Mouse (Mus musculus) kidney, adult 11 months (tissue): ENCODE measurements around the gene Evc.

Experiments used
- DNase-seq: peaks from one replicate; pipeline ENCODE4 v3.0.0; 2022

Evc gene

DNA sequence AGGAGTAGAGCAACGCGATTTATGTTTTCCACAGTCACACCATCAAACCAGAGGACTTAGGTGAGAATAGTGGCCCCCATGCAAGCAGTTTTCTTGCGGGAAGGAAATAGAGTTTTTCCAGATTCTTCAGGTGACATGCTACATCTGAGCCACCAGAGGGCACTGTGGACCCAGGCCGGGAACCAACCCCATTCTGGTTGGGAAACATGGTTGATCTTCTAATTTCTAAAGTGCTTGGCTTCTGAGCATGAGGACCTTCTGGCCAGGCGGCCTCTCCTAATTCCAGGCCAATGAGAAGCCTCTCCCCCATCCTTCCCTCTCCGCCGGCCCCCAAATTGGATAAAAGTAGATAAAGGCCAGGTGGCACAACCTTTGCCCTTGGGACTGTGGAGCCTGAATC is 38.3 kb downstream of the Evc start:
- peak; percentile 9 for DNase-seq

GRCm38 (mm10) chr5:37296717-37297116 is 40.0 kb downstream of the Evc start:
- DNase-seq: no peak

DNA sequence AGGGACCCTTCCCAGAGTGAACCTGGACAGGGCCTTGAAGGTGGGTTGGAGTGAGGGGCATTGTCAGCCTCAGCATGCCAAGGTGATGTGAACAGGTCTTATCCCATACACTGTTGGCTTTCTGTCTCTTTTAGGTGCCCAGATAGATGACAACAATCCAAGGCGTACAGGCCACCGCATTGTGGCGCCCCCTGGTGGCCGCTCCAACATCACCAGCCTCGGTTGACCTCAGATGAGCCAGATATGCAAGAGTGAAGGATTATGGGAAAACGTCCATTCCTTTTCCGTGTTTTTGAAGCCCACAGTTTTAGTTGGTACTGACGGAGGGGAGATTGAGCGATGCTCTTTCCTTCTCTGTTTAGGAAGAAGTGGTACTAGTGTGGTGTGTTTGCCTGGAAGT is 45.7 kb downstream of the Evc start:
- no peak for DNase-seq

GRCm38 (mm10) chr5:37289236-37289635 is 47.5 kb downstream of the Evc start:
- no peak for DNase-seq

GRCm38 (mm10) chr5:37288374-37288773 is 48.3 kb downstream of the Evc start:
- no peak for DNase-seq

DNA sequence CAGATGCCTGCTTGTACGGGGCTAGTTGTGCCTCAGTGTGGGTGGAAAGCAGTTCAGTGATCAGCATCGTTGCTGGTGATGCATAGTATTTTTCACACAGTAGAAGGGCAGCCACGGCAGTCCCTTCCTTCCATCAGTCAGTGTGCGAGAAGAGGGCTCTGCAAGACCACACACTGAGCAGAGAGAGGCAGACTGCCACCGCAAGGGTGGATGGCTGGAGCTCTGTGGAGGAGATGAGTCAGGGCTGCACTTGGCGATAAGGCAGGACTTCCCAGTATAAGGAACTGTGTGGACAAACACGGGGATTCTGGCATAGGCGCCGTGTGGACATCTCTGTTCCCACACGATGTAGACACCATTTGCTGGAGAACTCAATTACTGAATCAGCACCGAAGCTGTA is 55.7 kb downstream of the Evc start:
- no peak for DNase-seq

DNA sequence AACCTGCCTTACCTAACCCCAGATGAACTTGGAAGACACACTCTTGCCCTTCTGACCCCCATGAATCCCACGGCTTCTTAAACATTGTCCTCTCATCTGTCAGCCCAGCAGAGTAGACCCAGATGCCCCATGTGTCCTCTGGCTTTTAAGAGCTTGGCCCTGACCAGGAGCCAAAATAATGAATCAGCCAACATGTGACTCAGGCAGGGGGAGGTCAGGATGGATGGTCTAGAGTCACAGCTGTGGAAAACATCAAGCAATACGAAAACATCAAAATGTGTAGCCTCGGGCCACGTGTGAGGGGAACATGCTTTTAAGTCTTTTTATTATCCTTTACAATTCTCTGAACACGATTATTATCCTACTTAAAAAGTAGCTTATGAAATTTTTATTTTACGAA is 72.9 kb downstream of the Evc start:
- DNase-seq: no peak

DNA sequence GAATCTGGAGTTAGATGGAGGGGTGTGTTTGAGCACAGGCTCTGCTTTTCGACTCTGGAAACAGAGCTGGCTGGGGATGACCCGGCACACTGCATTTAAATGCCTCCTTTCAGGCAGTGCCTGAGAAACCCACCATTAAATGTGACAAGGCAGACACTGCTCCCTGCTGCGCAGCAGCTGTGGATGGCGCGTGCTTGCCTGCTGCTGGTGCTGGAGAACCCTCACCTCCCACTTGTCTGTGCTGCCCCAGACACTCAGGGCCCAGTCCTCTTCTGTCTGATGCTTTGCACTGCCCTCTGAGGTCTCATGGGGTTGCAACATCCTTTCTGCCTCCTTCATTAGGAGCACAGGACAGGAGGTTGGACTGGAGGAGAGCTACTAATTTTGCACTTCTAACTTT is 75.0 kb downstream of the Evc start:
- DNase-seq: no peak

GRCm38 (mm10) chr5:37257243-37257642 is 79.5 kb downstream of the Evc start:
- no peak for DNase-seq

GRCm38 (mm10) chr5:37256823-37257222 is 79.9 kb downstream of the Evc start:
- DNase-seq: no peak

DNA sequence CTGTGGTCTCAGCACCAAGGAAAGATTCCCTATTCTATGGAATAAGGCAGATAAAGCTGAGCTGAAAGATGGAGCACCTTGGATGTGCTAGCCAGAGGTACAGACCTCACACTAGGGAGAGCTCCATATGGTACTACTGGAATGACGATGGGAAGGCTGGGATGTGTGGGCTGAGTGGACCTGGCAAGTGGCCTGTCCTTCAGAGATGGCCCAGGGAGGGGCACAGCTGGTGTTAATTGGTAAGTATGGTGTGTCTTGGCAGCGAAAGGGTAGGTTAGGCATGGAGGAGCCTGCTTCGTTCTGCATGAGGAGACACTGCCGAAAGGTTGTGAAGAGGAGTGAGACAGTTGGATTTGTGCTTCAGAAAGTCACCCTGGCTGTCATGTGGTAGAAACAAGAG is 82.2 kb downstream of the Evc start:
- no peak for DNase-seq

DNA sequence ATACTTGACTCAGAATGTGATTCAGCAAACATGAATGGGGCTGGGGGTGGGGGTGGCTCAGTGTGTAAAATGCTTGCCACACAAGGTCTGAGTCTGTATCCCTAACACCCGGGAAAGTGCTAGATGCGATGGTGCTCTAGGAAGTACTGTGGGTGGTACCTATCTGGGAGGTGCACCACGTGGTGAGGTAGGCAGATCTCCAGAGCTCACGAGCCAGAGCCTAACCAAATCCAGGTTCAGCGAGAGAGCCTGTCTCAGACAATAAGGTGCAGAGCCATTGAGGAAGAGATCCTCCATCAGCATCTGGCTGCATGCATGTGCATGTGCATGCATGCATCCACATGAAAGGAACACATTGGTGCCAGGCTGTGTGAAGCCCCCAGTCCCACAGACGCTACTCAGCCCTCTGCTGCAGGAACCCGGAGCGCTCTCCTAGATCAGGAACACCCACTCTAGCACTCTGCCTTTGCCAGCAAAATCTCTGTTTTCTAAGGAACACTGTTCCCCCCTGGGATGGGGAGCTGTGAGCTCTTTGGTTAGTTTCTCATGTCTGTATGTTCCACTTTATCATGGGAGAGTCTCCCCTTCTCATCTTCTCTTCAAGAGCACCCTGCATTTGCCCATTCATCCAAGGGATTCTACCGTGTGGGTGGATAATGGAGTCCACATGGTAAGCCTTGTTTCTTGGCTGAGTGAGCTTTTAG is 84.4 kb downstream of the Evc start:
- no peak for DNase-seq

- no peak for DNase-seq
Measured at GRCm38 (mm10) chr5:37251596-37251995, 85.1 kb downstream of the Evc start.

DNA sequence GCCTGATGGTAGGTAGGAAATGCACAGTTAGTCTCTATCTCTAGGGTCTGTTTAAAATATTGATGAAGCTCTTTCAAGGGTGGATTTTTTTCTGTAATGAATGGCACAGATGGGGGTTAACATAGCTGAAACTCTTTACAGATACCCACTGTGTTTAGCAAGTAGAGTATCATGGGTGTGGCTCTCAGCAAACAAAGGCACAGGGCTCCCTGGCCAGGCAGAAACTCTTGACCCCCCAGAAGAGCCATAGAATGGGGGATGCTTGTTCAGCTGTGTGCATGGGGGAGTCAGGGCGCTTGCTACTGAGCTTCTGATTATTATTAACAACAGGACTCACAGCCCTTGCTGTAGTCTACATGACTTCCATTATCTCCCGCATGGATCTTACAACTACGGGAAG is 87.8 kb downstream of the Evc start:
- no peak for DNase-seq

- no peak for DNase-seq
Measured at GRCm38 (mm10) chr5:37247456-37247855, 89.2 kb downstream of the Evc start.

- DNase-seq: no peak
Measured at GRCm38 (mm10) chr5:37246138-37246910, 90.4 kb downstream of the Evc start.

- no peak for DNase-seq
Measured at GRCm38 (mm10) chr5:37245651-37246050, 91.0 kb downstream of the Evc start.

- DNase-seq: no peak
Measured at GRCm38 (mm10) chr5:37244666-37245242, 91.9 kb downstream of the Evc start.

- no peak for DNase-seq
Measured at GRCm38 (mm10) chr5:37244161-37244560, 92.5 kb downstream of the Evc start.

DNA sequence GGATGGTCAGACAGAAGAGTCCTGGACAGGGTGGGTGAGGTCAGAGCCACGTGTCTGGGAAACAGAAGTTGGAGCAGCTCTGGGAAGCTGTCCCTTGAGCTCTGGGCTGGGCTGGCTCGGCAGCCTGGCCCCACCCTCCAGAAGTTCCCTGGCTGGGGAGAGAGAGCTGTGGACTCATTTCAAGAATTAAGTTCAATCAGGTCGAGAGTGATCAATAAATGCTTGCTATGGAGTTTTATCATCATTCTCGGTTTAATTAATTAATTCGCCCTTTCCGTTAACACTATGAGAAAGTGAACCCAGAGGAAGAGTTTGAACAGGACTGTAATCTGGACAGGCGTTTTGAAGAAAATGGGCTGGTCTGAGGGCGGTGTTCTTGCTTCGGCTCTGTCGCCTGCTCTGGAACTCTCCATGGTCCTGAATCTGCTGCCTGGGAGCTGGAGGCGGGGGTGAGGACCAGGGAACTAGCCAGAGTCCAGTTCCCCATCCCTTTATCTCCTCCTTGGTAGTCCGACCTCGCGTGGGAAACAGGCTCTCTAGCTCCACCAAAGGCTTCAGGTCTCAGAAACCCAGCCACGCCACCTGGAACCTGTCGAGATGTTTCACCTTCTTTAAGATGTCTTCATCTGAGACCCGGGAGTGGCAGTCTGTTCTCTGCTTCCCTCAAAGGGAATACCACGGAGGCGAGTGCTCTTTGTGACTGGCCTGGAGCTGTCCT is 93.4 kb downstream of the Evc start:
- DNase-seq: no peak

- no peak for DNase-seq
Measured at GRCm38 (mm10) chr5:37242360-37243168, 94.1 kb downstream of the Evc start.

DNA sequence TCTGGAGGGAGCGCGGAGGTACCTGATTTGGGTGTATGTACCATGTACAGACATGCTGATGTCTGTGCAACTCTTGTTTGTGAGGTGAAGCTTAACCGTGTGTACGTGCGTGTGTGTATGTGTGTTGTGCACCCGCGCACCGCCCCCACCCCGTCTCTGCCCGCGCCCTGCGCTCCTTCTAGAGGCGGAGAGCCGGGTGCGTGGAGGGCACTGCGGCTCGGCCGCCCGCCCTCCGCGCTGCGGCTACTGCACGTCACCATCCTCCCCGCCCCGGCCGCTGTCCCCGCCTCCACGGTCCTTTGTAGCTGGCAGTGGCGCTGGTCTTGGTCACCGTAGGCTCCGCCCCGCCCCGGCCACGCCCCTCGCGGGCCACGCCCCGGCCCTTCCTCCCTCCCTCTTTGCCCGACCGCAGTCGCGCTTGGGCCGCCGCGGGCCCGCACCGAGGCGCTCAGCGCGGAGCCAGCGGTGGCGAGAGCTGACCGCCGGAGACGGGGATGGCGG is 95.0 kb downstream of the Evc start, which contains the start of gene Crmp1:
Gene Crmp1 (plus strand): TSS at position 290 of the 501 bp plus-strand sequence.
- no peak for DNase-seq
